Mouse (Mus musculus): ENCODE measurements around the gene Cd44. TPM values are rescaled to one million over a fixed set of nuclear protein-coding genes. Genes with fewer than 3 reads are reported as not detected.

Gene Cd44
- total RNA-seq, 1 experiment = 14.3 TPM

- no peak for DNase-seq (ENCODE audit: low read depth, low spot score)
- in situ Hi-C loops (cut with MboI; ENCODE audit: low sequenced_read_pairs in 2 of 2, unreplicated experiment in 2 of 2) = no loop called here
- no peaks in the 10 kb centered on the region for H3K36me3 ChIP-seq (ENCODE audit: control insufficient read depth, insufficient read depth, low read length, poor library complexity, severe bottlenecking)
- no peaks in the 10 kb centered on the region for H3K9me3 ChIP-seq (ENCODE audit: control insufficient read depth, insufficient read depth, low read depth, low read length)
- no peak overlapping the region for H3K4me3 ChIP-seq (ENCODE audit: insufficient read depth in 1 of 2, low read depth in 1 of 2, low read length in 2 of 2, poor library complexity in 1 of 2, severe bottlenecking in 1 of 2)
- H3K4me1 ChIP-seq (ENCODE audit: control insufficient read depth in 2 of 2, insufficient read depth in 2 of 2, low read length in 2 of 2, poor library complexity in 1 of 2) = no peaks in the 10 kb centered on the region
- no peak overlapping the region for H3K27ac ChIP-seq (ENCODE audit: insufficient read depth, low read depth, low read length, poor library complexity, severe bottlenecking)
- TF ChIP-seq CHD2 (IDR thresholded peaks at IDR 0.05; ENCODE audit: low read depth, low read length) (no peak), ZNF384 (IDR thresholded peaks at IDR 0.05; ENCODE audit: low read depth, low read length) (no peak), MAFK (IDR thresholded peaks at IDR 0.05; ENCODE audit: insufficient read depth, low read depth, low read length) (no peak), ZC3H11A (IDR thresholded peaks at IDR 0.05; ENCODE audit: borderline replicate concordance, low read depth, low read length) (no peak), HCFC1 (IDR thresholded peaks at IDR 0.05; ENCODE audit: borderline replicate concordance, insufficient read depth, low read length) (no peak)
- no peak overlapping the region for H3K9ac ChIP-seq (ENCODE audit: insufficient read depth, low read depth, low read length, poor library complexity, severe bottlenecking)
Observed at GRCm38 (mm10) chr2:102772276-102772675, 129.2 kb downstream of the Cd44 start.

GRCm38 (mm10) chr2:102771304-102771703 lies 130.2 kb downstream of the Cd44 start:
- no peak overlapping the region for H3K9ac ChIP-seq (ENCODE audit: insufficient read depth, low read depth, low read length, poor library complexity, severe bottlenecking)
- H3K4me3 ChIP-seq (ENCODE audit: insufficient read depth in 1 of 2, low read depth in 1 of 2, low read length in 2 of 2, poor library complexity in 1 of 2, severe bottlenecking in 1 of 2) = no peak overlapping the region
- in situ Hi-C loops (cut with MboI; ENCODE audit: low sequenced_read_pairs in 2 of 2, unreplicated experiment in 2 of 2) = no loop called here
- no peak overlapping the region for H3K27ac ChIP-seq (ENCODE audit: insufficient read depth, low read depth, low read length, poor library complexity, severe bottlenecking)
- no peaks in the 10 kb centered on the region for H3K36me3 ChIP-seq (ENCODE audit: control insufficient read depth, insufficient read depth, low read length, poor library complexity, severe bottlenecking)
- no peak for DNase-seq (ENCODE audit: low read depth, low spot score)
- H3K4me1 ChIP-seq (ENCODE audit: control insufficient read depth in 2 of 2, insufficient read depth in 2 of 2, low read length in 2 of 2, poor library complexity in 1 of 2) = no peaks in the 10 kb centered on the region
- no peak for TF ChIP-seq ZNF384 (IDR thresholded peaks at IDR 0.05; ENCODE audit: low read depth, low read length)
- no peak for TF ChIP-seq CHD2 (IDR thresholded peaks at IDR 0.05; ENCODE audit: low read depth, low read length)
- no peak for TF ChIP-seq ZC3H11A (IDR thresholded peaks at IDR 0.05; ENCODE audit: borderline replicate concordance, low read depth, low read length)
- no peak for TF ChIP-seq MAFK (IDR thresholded peaks at IDR 0.05; ENCODE audit: insufficient read depth, low read depth, low read length)
- TF ChIP-seq HCFC1 (IDR thresholded peaks at IDR 0.05; ENCODE audit: borderline replicate concordance, insufficient read depth, low read length) = no peak
- no peaks in the 10 kb centered on the region for H3K9me3 ChIP-seq (ENCODE audit: control insufficient read depth, insufficient read depth, low read depth, low read length)

DNA sequence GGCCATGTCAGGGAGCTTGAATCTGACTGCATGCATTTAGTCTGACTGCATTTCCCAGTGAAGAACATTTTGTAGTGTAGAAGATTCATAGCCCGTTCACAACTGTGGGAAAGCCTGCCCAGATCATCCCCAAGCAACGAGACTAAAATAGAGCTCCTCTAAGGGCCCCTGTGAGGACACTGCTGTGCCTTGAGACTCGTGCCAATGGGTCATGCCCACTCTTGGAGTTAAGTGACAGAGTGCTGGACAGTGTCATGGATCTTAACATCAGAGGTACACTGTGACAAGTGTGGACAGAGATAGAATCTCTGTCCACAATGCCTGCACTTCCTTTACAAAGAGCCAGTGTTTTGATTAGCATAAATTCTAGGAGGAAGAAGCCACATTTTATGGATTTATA lies 133.2 kb downstream of the Cd44 start:
- in situ Hi-C loops (cut with MboI; ENCODE audit: low sequenced_read_pairs in 2 of 2, unreplicated experiment in 2 of 2) = no loop called here

DNA sequence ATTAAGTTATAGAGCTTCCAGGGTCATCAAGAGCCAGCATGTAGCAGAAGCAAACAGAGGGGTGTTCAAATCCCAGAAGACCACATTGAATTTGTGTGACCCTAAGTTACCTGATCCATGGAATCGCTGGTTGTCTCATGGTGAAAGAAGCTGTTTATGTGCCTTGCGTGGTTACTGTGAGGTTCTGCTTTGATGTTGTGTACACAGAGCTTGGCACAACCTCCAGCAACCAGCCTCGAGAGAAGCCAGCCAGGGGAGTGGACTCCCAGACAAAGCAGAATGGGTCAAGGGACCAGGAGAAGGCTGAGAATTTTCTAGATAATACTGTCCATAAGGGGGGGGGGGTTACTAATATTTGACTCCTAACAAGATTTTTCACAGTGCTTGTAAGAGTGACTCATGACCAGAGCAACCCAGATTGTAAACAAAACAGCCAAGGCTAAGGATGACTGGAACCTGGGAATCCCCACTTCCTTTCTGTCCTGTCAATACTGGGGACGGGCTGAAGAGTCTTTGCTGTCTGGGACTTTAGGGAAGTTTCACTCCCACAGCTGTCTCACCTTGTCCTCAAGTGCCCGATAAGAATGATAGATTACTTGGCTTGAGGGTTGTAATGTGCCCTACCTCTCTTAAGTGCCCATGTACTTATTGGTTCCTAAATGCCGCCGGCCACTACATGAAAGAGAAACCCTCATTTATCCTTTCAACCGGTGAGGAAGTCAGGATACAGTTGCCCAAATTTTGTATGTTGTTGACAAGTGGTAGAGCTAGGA lies 136.7 kb downstream of the Cd44 start:
- in situ Hi-C loops (cut with MboI; ENCODE audit: low sequenced_read_pairs in 2 of 2, unreplicated experiment in 2 of 2) = no loop called here
- no peak for DNase-seq (ENCODE audit: low read depth, low spot score)
- H3K36me3 ChIP-seq (ENCODE audit: control insufficient read depth, insufficient read depth, low read length, poor library complexity, severe bottlenecking) = no peaks in the 10 kb centered on the region; the same call in 1 of the 2 replicates

More for the DNA sequence above, 133.2 kb downstream of the Cd44 start:
- H3K9ac ChIP-seq (ENCODE audit: insufficient read depth, low read depth, low read length, poor library complexity, severe bottlenecking) = no peak overlapping the region
- H3K4me3 ChIP-seq (ENCODE audit: insufficient read depth in 1 of 2, low read depth in 1 of 2, low read length in 2 of 2, poor library complexity in 1 of 2, severe bottlenecking in 1 of 2) = no peak overlapping the region
- H3K36me3 ChIP-seq (ENCODE audit: control insufficient read depth, insufficient read depth, low read length, poor library complexity, severe bottlenecking) = no peaks in the 10 kb centered on the region
- H3K9me3 ChIP-seq (ENCODE audit: control insufficient read depth, insufficient read depth, low read depth, low read length) = no peaks in the 10 kb centered on the region
- TF ChIP-seq HCFC1 (IDR thresholded peaks at IDR 0.05; ENCODE audit: borderline replicate concordance, insufficient read depth, low read length) (no peak), ZNF384 (IDR thresholded peaks at IDR 0.05; ENCODE audit: low read depth, low read length) (no peak), MAFK (IDR thresholded peaks at IDR 0.05; ENCODE audit: insufficient read depth, low read depth, low read length) (no peak)
- no peak overlapping the region for H3K27ac ChIP-seq (ENCODE audit: insufficient read depth, low read depth, low read length, poor library complexity, severe bottlenecking)
- DNase-seq (ENCODE audit: low read depth, low spot score) = no peak
- no peaks in the 10 kb centered on the region for H3K4me1 ChIP-seq (ENCODE audit: control insufficient read depth in 2 of 2, insufficient read depth in 2 of 2, low read length in 2 of 2, poor library complexity in 1 of 2)

More for the DNA sequence above, 136.7 kb downstream of the Cd44 start:
- H3K9ac ChIP-seq (ENCODE audit: insufficient read depth, low read depth, low read length, poor library complexity, severe bottlenecking) = no peak overlapping the region
- H3K4me3 ChIP-seq (ENCODE audit: insufficient read depth in 1 of 2, low read depth in 1 of 2, low read length in 2 of 2, poor library complexity in 1 of 2, severe bottlenecking in 1 of 2) = no peak overlapping the region
- H3K9me3 ChIP-seq (ENCODE audit: control insufficient read depth, insufficient read depth, low read depth, low read length) = no peaks in the 10 kb centered on the region
- TF ChIP-seq ZC3H11A (IDR thresholded peaks at IDR 0.05; ENCODE audit: borderline replicate concordance, low read depth, low read length) = no peak
- no peak for TF ChIP-seq MAFK (IDR thresholded peaks at IDR 0.05; ENCODE audit: insufficient read depth, low read depth, low read length)
- TF ChIP-seq CHD2 (IDR thresholded peaks at IDR 0.05; ENCODE audit: low read depth, low read length) = no peak
- TF ChIP-seq HCFC1 (IDR thresholded peaks at IDR 0.05; ENCODE audit: borderline replicate concordance, insufficient read depth, low read length) = no peak
- no peak for TF ChIP-seq ZNF384 (IDR thresholded peaks at IDR 0.05; ENCODE audit: low read depth, low read length)
- no peaks in the 10 kb centered on the region for H3K4me1 ChIP-seq (ENCODE audit: control insufficient read depth in 2 of 2, insufficient read depth in 2 of 2, low read length in 2 of 2, poor library complexity in 1 of 2)
- H3K27ac ChIP-seq (ENCODE audit: insufficient read depth, low read depth, low read length, poor library complexity, severe bottlenecking) = no peak overlapping the region
